Mouse (Mus musculus): ENCODE data around the gene Ift57. TPM values are rescaled to one million over a fixed set of nuclear protein-coding genes. Genes with fewer than 3 reads are reported as not detected.

The Ift57 gene
- total and polyA plus RNA-seq, 3 experiments, result 13.3 to 28.8 (median 21.3) TPM

GRCm38 (mm10) chr16:49793596-49793995 lies 94.6 kb downstream of the Ift57 start:
- H3K79me2 ChIP-seq (replicated peaks; ENCODE audit: control insufficient read depth, extremely low read depth, insufficient read depth, poor library complexity, severe bottlenecking), result no peaks in the 10 kb centered on the region
- peak overlapping the region; percentile 46; the same call in 1 of the 2 replicates for H3K4me2 ChIP-seq (ENCODE audit: insufficient read depth, low read depth, poor library complexity, severe bottlenecking)
- dilution Hi-C loops (cut with MboI; ENCODE audit: extremely low pct_ligation_motif_present, extremely low pct_unique_long_range_greater_than_20kb, low sequenced_read_pairs), result no loop called here
- peaks cover 36 to 60% of the 10 kb centered on the region in 2 experiments for H3K4me1 ChIP-seq (ENCODE audit: control insufficient read depth in 1 of 2, insufficient read depth in 2 of 2)
- in situ Hi-C loops (cut with MboI; ENCODE audit: low pct_ligation_motif_present, low pct_unique_long_range_greater_than_20kb, low sequenced_read_pairs), result no loop called here
- no peak overlapping the region for H3K9ac ChIP-seq (ENCODE audit: insufficient read depth, low read depth)
- H3K36me3 ChIP-seq (replicated peaks in 1 of 2; ENCODE audit: control insufficient read depth in 1 of 2, insufficient read depth in 1 of 2, low read length in 1 of 2), result no peaks in the 10 kb centered on the region
- H3K27ac ChIP-seq (ENCODE audit: insufficient read depth, low read depth), result no peak overlapping the region
- no peak overlapping the region for H3K4me3 ChIP-seq (replicated peaks in 1 of 3; ENCODE audit: low read depth in 2 of 3, low read length in 2 of 3, poor library complexity in 1 of 3)
- DNase-seq (ENCODE audit: extremely low read depth), result no peak
- TF ChIP-seq USF2 (conservative IDR thresholded peaks at IDR 0.05; ENCODE audit: low read depth, low read length) (no peak), NRF1 (IDR thresholded peaks at IDR 0.05; ENCODE audit: low read depth, low read length) (no peak), ETS1 (conservative IDR thresholded peaks at IDR 0.05; ENCODE audit: low read depth, low read length) (no peak), CHD2 (IDR thresholded peaks at IDR 0.05; ENCODE audit: low read length) (no peak), IRF4 (IDR thresholded peaks at IDR 0.05; ENCODE audit: low read depth, low read length) (no peak), POLR2A (IDR thresholded peaks at IDR 0.05; ENCODE audit: low read depth, low read length) (no peak), ZNF384 (IDR thresholded peaks at IDR 0.05; ENCODE audit: low read depth, low read length) (no peak), PAX5 (IDR thresholded peaks at IDR 0.05; ENCODE audit: low read length) (no peak), MXI1 (IDR thresholded peaks at IDR 0.05; ENCODE audit: low read depth, low read length) (no peak), TBP (conservative IDR thresholded peaks at IDR 0.05; ENCODE audit: low read depth, low read length) (no peak), ELF1 (IDR thresholded peaks at IDR 0.05; ENCODE audit: low read depth, low read length) (no peak), CTCF (conservative IDR thresholded peaks at IDR 0.05 in 1 of 2, IDR thresholded peaks at IDR 0.05 in 1 of 2; ENCODE audit: low read depth in 2 of 2, low read length in 2 of 2) (no peak), E2F4 (IDR thresholded peaks at IDR 0.05; ENCODE audit: insufficient replicate concordance, low read depth, low read length) (no peak), SMC3 (IDR thresholded peaks at IDR 0.05; ENCODE audit: low read depth, low read length) (no peak), USF1 (IDR thresholded peaks at IDR 0.05; ENCODE audit: low read depth, low read length) (no peak), RAD21 (IDR thresholded peaks at IDR 0.05; ENCODE audit: low read depth, low read length) (no peak), SIN3A (IDR thresholded peaks at IDR 0.05; ENCODE audit: low read length) (no peak), KAT2A (IDR thresholded peaks at IDR 0.05; ENCODE audit: insufficient replicate concordance, low read length) (no peak), JUN (IDR thresholded peaks at IDR 0.05; ENCODE audit: insufficient read depth, low read depth, low read length) (no peak), TCF12 (IDR thresholded peaks at IDR 0.05; ENCODE audit: low read depth, low read length) (no peak)
- no peaks in the 10 kb centered on the region for H3K9me3 ChIP-seq (replicated peaks; ENCODE audit: low read length)
- H3K27me3 ChIP-seq (replicated peaks), result no peaks in the 10 kb centered on the region

DNA sequence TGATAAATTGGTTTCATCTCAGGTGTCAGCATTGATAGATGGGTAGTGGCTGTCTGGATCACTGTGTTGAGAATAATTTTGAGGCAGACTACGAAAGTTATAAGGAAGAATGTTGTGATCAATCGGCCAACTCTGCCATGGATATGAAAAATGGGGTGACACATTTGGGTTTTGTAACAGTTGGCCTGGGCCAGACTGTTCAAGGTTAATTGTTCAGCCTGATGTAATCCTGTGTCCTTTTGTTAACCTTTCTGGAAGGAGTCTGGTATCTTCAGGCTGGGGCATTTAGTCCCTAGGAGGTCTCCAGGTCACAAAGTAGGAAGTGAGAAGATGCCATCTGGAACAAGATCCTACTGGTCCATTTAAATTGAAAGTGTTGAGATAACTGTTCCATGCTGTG lies 97.2 kb downstream of the Ift57 start:
- no peak overlapping the region for H3K4me2 ChIP-seq (ENCODE audit: insufficient read depth, low read depth, poor library complexity, severe bottlenecking)
- H3K4me1 ChIP-seq (ENCODE audit: control insufficient read depth in 1 of 2, insufficient read depth in 2 of 2), result peaks cover 39 to 67% of the 10 kb centered on the region in 2 experiments
- no peaks in the 10 kb centered on the region for H3K79me2 ChIP-seq (replicated peaks; ENCODE audit: control insufficient read depth, extremely low read depth, insufficient read depth, poor library complexity, severe bottlenecking)
- H3K9me3 ChIP-seq (replicated peaks; ENCODE audit: low read length), result no peaks in the 10 kb centered on the region
- dilution Hi-C loops (cut with MboI; ENCODE audit: extremely low pct_ligation_motif_present, extremely low pct_unique_long_range_greater_than_20kb, low sequenced_read_pairs), result no loop called here
- no peak overlapping the region for H3K9ac ChIP-seq (ENCODE audit: insufficient read depth, low read depth)
- TF ChIP-seq MAX (IDR thresholded peaks at IDR 0.05; ENCODE audit: low read length) (no peak), EP300 (IDR thresholded peaks at IDR 0.05; ENCODE audit: low read length) (peak; percentile 49)
- H3K36me3 ChIP-seq (replicated peaks in 1 of 2; ENCODE audit: control insufficient read depth in 1 of 2, insufficient read depth in 1 of 2, low read length in 1 of 2), result no peaks in the 10 kb centered on the region
- no peaks in the 10 kb centered on the region for H3K27me3 ChIP-seq (replicated peaks)
- no peak overlapping the region for H3K4me3 ChIP-seq (replicated peaks in 1 of 3; ENCODE audit: low read depth in 2 of 3, low read length in 2 of 3, poor library complexity in 1 of 3)
- no peak overlapping the region for H3K27ac ChIP-seq (ENCODE audit: insufficient read depth, low read depth)
- in situ Hi-C loops (cut with MboI; ENCODE audit: low pct_ligation_motif_present, low pct_unique_long_range_greater_than_20kb, low sequenced_read_pairs), result no loop called here
- DNase-seq (ENCODE audit: extremely low read depth), result no peak

Data from CH12.LX (cell line).